Mouse (Mus musculus): ENCODE measurements at regions not wholly inside any gene's neighbourhood (a gene's known extent, or its start where the extent isn't known, plus 50 kb on each side); places are given as distances from the start of the nearest gene placed in this dataset.
"Not testable (repeated sequence)": the region's sequence is repeated elsewhere in the genome, so short reads cannot be mapped to it uniquely, and the experiment has no call there.

GRCm38 (mm10) chr7:82047456-82047855 lies 55.4 kb upstream of the Bnc1 start:
- no peak for DNase-seq (ENCODE audit: inconsistent ontology term)

GRCm38 (mm10) chr7:82053411-82053810 lies 61.3 kb upstream of the Bnc1 start:
- no peak for DNase-seq (ENCODE audit: inconsistent ontology term)

DNA sequence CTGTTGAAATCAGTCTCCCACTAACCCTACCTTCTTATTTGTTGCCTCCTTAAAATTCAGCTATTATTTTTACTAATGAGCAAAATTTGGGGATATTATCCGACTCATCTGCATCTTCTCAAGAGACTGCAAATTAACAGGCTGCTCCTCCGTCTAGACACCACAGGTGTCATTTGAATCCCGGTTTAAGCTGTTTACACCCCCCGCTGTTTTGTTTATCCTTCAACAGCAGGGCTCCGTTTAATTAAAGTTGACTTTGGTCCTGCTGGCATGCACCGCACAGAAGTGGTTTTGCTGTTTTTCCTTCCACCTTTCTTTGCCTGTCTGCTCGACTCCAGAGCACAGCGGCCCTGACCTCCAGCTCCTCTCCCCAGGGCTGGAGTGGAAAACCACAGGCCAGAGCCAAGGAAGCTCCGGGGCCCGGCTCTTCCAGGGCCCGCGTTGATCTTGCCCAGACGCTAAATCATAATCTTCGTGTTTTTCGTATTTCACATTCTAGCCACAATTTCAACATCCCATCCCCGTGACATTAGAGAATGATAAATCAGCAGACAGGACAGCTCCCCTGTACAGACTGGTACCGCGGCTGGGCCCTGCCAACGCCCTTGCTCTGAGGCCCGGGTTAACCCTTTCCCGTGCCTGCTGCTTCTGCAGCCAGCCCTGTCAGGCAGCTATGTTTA lies 64.6 kb upstream of the Bnc1 start:
- DNase-seq (ENCODE audit: inconsistent ontology term): peak; percentile 52

DNA sequence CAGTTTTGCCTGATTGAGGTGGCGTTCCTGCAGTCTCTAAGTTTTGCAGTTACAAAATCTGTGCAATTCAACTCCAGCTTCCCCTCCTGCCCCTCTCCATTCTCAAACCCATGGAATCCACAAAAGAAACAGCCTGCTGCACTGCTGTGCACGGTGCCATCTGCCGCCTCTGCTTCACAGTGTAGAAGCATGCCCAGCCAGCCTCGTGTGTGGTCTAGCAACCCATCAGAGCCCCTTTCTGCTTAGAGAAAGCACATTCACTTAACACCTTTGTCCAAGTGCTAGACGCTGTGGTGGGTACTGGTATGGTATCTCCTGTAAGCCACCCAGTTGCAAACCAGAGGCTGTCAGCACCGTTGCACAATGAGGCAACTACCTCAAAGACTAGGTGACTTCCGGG lies 71.3 kb upstream of the Bnc1 start:
- no peak for DNase-seq (ENCODE audit: inconsistent ontology term)

- peak; percentile 80 for DNase-seq (ENCODE audit: inconsistent ontology term)
Observed at GRCm38 (mm10) chr7:82069629-82070450, 77.7 kb upstream of the Bnc1 start.

DNA sequence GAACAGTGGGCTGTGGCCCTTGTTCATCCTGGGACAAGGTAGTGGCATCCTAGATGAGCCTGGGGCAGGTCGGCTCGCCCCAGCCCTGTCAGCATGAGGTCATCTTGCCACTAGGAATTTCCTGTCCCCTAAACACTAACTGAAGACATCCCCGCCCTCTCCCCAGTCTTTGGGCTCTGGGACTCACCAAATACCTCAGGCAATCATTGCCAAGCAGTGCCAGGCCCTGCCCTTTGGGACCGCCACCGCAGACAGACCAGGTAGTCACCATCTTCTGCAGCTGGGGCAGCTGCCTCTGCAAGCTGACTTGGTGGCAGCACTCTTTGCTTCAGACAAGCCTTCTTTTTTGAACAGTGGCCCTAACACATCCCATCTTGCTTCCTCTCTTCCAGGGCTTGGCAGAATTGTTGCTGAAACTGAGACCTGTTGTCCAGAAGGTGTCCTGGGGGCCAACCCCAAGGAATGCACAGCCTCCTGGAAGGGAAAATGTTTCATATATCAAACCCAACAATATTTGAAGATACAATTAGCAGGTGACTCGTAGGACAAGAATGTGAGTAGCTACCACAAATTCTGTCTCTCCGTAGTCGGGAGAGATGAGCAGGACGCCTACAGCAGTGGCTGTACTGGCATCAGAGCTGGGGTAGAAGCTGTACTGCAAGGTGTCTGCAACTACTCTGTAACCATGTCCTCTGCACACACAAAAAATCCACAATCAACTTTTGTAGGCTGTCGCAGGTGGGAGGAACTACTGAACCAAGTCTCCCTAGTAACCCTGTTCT lies 79.0 kb upstream of the Bnc1 start:
- peak; percentile 68 for DNase-seq (ENCODE audit: inconsistent ontology term)

DNA sequence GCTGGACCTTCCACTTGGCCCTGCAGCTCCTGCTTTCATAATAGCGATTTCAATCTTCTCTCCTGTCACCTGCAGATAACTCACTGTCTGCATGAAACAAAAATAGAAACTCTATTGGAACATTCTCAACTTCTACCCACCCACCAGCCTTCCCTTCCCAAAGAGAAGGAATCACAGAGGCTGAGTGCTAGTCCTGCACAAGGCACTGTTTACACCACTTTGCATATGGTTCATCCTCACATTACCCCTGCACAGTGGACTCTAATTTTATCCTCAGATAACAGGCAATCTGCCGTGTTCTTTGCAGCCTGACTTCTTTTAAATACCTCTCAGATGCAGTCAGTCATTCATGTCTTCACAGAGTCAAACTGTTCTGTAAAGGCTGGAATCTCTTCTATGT lies 83.3 kb upstream of the Bnc1 start:
- DNase-seq (ENCODE audit: inconsistent ontology term): no peak

DNA sequence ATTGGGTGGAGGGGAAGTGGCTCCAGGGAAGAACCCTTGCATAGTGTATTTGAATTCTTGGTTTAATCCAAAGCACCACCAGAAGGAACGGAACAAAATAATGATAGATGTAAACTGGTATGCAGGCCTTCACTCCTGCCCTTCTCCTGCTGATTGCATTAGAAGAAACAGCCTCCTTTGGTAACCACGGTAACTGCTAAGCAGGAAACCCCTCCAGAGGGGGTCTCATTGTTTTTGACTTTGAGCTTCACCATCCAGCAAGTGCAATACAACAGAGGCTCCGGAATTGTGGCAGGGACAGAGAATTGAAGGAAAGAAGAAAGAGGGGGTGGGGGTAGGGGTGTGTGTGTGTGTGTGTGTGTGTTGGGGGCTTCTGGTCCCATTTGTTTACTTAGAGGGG lies 89.8 kb upstream of the Bnc1 start:
- no peak for DNase-seq (ENCODE audit: inconsistent ontology term)

DNA sequence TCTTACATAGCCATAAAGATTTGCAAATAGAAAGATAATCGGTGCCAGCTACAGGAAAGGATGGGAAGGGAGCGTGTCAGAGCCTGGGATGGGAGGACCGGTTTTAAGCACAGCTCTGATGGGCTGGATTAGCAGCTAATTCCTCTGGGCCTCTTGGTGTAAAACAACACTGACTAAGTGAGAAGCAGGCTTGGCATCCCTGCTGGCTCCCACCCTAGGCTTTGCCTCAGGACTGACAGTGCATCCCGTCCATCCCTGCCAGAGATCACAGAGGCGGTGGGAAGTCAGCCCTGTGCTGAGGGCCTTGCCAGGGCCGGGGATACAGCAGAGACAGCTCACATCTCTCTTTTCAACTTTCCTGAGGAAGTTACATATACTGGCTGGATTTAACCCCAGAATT lies 90.8 kb upstream of the Sh3gl3 start:
- DNase-seq (ENCODE audit: inconsistent ontology term): peak; percentile 11

GRCm38 (mm10) chr7:82084473-82084872 lies 89.2 kb upstream of the Sh3gl3 start:
- peak; percentile 42 for DNase-seq (ENCODE audit: inconsistent ontology term)

DNA sequence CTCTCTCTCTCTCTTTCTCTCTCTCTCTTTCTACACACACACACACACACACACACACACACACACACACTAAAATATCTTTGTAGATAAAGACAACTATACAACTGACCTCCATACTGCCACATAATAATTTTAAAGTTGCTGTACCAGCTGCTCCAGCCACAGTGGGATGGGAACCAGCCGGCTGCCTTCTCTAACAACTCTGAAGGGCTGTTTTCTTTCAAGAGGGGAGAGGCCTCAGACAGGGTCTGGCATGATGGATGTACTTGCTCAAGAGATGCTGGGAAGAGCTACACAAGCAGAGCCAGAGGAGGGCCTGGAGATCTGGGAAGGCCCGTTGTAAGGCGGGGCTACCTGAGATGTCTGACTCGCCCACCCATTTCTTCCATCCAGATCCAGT lies 88.4 kb upstream of the Sh3gl3 start:
- no peak for DNase-seq (ENCODE audit: inconsistent ontology term)

- no peak for DNase-seq (ENCODE audit: inconsistent ontology term)
Observed at GRCm38 (mm10) chr7:82098136-82098535, 75.5 kb upstream of the Sh3gl3 start.

DNA sequence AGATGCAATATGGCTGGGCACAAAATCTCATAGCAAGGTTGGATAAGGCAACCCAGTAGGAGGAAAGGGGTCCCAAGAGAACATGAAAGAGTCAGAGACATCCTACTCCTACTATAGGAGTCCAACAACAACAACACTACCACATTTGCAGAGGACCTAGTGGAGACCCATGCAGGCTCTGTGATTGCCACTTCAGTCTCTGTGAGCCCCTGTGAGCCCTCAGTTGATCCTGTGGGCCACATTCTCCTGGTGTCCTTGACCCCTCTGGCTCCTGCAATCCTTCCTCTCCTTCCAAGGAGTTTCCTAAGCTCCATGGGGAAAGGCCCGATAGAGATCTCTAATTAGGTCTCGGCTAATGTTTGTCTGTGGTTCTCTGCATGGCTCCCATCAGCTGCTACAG lies 72.3 kb upstream of the Sh3gl3 start:
- no peak for DNase-seq (ENCODE audit: inconsistent ontology term)

GRCm38 (mm10) chr7:82105631-82106030 lies 68.0 kb upstream of the Sh3gl3 start:
- DNase-seq (ENCODE audit: inconsistent ontology term): no peak

GRCm38 (mm10) chr7:82109141-82109540 lies 64.5 kb upstream of the Sh3gl3 start:
- DNase-seq (ENCODE audit: inconsistent ontology term): not testable (repeated sequence)

- DNase-seq (ENCODE audit: inconsistent ontology term): no peak
Observed at GRCm38 (mm10) chr7:82109550-82109949, 64.1 kb upstream of the Sh3gl3 start.

GRCm38 (mm10) chr7:82109977-82110376 lies 63.7 kb upstream of the Sh3gl3 start:
- DNase-seq (ENCODE audit: inconsistent ontology term): no peak

DNA sequence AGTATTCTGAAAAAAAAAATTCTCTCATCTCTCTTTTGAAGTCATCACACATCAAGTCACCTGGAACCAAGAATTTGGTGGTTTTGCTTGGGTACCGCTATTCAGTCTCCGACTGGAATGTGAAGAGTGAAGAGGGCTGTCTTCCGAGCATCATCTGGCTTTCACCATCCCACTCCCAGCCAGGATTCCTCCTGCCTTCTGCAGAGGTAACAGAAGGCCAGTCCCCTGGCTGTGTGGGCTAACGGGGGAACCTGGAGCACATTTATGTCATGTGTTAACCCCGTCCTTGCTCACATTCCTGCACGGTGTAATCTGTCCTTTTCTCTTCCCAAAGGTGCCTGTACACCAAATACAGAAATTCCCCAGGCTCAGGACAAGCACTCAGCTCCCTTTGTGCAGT lies 61.6 kb upstream of the Sh3gl3 start:
- no peak for DNase-seq (ENCODE audit: inconsistent ontology term)

DNA sequence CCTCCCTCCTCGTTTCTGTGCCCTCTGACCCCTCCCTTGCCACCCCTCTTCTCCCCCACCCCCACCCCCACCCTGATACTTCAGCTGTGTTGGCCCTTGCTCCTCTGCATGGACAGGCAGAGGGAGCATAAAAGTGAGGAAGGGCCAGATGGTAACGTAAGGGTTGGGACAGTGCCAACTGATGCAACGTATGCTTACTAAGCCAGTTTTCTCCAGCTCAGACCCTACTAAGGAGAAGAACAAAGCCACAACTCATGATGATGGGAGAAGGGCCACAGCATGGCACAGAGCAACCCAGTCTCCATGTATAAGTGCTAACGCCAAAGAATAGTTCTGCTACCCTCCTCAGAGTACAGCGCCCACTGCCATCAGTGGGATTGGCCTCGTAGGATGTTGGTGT lies 58.0 kb upstream of the Sh3gl3 start:
- DNase-seq (ENCODE audit: inconsistent ontology term): no peak

- DNase-seq (ENCODE audit: inconsistent ontology term): peak; percentile 52
Observed at GRCm38 (mm10) chr7:82119266-82119665, 54.4 kb upstream of the Sh3gl3 start.

GRCm38 (mm10) chr7:82119866-82120265 lies 53.8 kb upstream of the Sh3gl3 start:
- DNase-seq (ENCODE audit: inconsistent ontology term): no peak

- DNase-seq (ENCODE audit: inconsistent ontology term): peak; percentile 38
Observed at GRCm38 (mm10) chr7:82121746-82122145, 51.9 kb upstream of the Sh3gl3 start.

Data from Muller cell, postnatal 12 days (primary cell).